Mouse (Mus musculus): ENCODE results near the gene Tac4. TPM values are rescaled to one million over a fixed set of nuclear protein-coding genes. Genes with fewer than 3 reads are reported as not detected.

Gene Tac4
- polyA plus RNA-seq, 1 experiment from 2014 or later, result not detected

DNA sequence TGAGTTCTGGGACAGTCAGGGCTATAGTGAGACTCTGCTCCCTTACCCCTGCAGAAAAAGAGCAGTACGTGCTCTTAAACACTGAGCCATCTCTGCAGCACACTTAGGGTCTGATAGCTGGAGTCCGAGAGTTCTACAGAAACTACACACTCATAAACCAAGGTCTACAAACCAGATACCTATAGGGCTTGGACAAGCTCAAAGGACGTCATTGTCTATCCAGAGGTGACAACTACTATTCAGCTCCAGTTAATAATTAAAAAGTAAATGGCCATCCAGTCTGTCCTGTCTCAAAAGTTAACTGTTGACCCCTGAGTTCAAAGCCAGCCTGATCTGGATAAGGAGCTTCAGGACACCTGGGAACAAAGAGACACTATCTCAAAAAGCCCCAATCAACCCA, 40.4 kb downstream of the Tac4 start:
- H3K27ac ChIP-seq, result peak overlapping the region; percentile 74
- no peak overlapping the region for H3K4me2 ChIP-seq (replicated peaks)
- whole genome bisulfite sequencing, result 79% methylated on average over 3 of the region's 3 CpGs
- ATAC-seq, result peak; percentile 93
- no peak overlapping the region for H3K9ac ChIP-seq
- H3K4me1 ChIP-seq (replicated peaks), result peaks cover 4% of the 10 kb centered on the region; the same call in 1 of the 2 replicates
- H3K27me3 ChIP-seq (replicated peaks), result no peaks in the 10 kb centered on the region
- peaks cover 25% of the 10 kb centered on the region for H3K36me3 ChIP-seq
- H3K4me3 ChIP-seq (replicated peaks), result no peak overlapping the region
- no peaks in the 10 kb centered on the region for H3K9me3 ChIP-seq

DNA sequence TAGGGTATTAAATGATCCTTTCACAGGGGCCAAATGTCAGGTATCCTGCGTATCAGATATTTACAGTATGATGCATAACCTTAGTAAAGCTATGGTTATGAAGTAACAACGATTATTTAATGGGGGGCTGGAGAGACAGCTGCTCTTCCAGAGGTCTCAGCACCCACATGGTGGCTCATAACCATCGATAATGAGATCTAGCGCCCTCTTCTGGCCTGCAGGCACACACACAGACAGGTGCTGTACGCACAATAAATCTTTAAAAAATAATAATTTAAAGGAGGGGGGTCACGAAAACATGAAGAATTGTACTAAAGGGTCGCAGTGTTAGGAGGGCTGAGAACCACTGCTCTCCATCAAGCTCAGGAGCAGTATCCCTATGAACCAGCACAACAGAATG, 44.3 kb downstream of the Tac4 start:
- peaks cover 6% of the 10 kb centered on the region for H3K36me3 ChIP-seq
- ATAC-seq, result no peak
- no peaks in the 10 kb centered on the region for H3K9me3 ChIP-seq
- H3K4me3 ChIP-seq (replicated peaks), result no peak overlapping the region
- 85% methylated on average over 7 of the region's 7 CpGs for WGBS
- no peak overlapping the region for H3K27ac ChIP-seq
- no peak overlapping the region for H3K9ac ChIP-seq
- H3K27me3 ChIP-seq (replicated peaks), result no peaks in the 10 kb centered on the region
- peaks cover 6% of the 10 kb centered on the region; the same call in 1 of the 2 replicates for H3K4me1 ChIP-seq (replicated peaks)
- H3K4me2 ChIP-seq (replicated peaks), result no peak overlapping the region

DNA sequence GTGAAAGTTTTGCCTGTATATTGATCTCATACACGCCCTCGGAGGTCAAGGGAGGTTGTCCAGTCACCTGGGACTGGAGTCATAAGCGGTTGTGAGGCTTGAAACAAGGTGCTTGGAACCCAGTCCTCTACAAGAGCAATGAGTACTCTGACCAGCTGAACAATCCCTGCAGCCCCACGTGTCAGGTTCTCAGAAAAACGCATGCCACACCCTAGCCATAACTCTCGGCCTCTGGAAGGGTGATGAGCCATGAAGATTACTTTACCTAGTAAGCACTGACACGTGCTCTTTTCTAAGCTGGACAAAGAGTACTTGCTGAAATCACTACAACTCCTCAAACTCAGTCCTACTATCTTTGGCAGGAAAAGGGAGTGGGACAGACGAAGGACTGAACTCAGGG, 46.2 kb downstream of the Tac4 start:
- 0 out of 2 replicates have a peak, but pooled peaks have one; percentile 11 for ATAC-seq
- no peaks in the 10 kb centered on the region for H3K27me3 ChIP-seq (replicated peaks)
- no peak overlapping the region for H3K4me3 ChIP-seq (replicated peaks)
- H3K27ac ChIP-seq, result peak overlapping the region; percentile 67; the same call in 1 of the 2 replicates
- peaks cover under 1% of the 10 kb centered on the region; the same call in 1 of the 2 replicates for H3K36me3 ChIP-seq
- peaks cover 9% of the 10 kb centered on the region for H3K4me1 ChIP-seq (replicated peaks)
- H3K4me2 ChIP-seq (replicated peaks), result no peak overlapping the region
- H3K9me3 ChIP-seq, result no peaks in the 10 kb centered on the region
- 64% methylated on average over 8 of the region's 8 CpGs for WGBS
- H3K9ac ChIP-seq, result no peak overlapping the region

DNA sequence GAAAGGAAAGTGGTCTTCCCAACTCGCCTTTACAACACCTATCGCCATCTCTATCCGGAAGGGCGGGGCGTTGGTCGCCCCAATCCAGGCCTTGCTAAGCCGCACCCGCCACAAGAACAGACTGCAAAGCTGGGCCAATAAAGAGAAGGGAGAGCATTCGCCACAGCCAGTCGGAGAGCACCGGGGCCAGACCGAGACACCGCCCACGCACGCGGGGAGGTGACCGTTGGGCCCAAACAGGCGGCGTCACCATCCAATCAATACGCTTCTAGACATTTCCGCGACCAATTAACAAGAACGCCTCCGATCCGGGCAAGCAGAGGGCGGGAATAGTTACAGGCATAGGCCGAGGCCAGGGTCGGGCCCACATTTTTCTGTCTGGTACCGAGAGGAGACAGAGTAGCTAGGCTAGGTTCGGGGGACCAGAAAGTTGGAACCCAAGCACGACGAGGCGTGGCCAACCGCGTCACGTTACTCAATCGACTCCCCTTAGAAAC, 48.2 kb downstream of the Tac4 start:
- no peaks in the 10 kb centered on the region for H3K27me3 ChIP-seq (replicated peaks)
- H3K4me1 ChIP-seq (replicated peaks), result peaks cover 9% of the 10 kb centered on the region
- peak; percentile 96 for ATAC-seq
- no peaks in the 10 kb centered on the region; the same call in 1 of the 2 replicates for H3K36me3 ChIP-seq
- H3K9ac ChIP-seq, result peak overlapping the region; percentile 98
- peak overlapping the region; percentile 83 for H3K4me3 ChIP-seq (replicated peaks)
- H3K4me2 ChIP-seq (replicated peaks), result peak overlapping the region; percentile 69
- H3K9me3 ChIP-seq, result no peaks in the 10 kb centered on the region
- peak overlapping the region; percentile 98 for H3K27ac ChIP-seq
- WGBS, result under 1% methylated on average over 37 of the region's 37 CpGs

DNA sequence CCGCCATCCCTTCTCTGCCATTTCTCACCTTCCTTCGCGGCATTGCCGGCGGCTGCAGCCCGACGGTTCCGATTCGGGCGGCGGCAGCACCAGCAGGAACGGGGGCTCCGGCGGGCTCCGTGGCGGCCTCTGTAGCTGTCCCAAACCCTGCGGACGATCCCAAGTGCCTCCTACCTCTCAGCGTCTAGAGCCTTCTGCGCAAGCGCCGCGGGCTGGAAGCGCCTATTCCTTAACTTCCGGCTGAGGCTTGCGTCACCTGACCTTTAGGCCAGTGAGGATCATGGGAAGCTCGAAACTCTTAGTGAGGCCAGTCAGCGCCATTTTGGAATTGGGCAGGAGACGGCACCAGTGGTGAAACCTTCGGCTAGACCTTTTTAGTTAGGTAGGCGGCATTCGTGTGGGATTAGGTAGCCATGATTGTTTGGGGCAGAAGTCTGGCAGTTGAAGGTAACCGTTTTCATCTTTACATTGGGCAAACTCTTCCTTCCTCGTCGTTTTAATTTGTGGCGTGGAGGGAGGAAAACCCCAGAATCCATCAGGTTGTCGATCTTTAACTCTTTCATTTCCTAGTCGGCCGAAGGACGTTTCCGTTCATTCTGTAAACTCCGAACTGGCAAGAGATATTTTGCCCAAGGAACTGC, 48.8 kb downstream of the Tac4 start, which contains the start of gene Kat7:
TSS of gene Kat7 (minus strand) at position 240 of the 641 bp plus-strand sequence.
- H3K9me3 ChIP-seq, result no peaks in the 10 kb centered on the region
- H3K9ac ChIP-seq, result peak within 1 kb of the TSS; percentile 98
- H3K27ac ChIP-seq, result peak within 1 kb of the TSS; percentile 98
- ATAC-seq, result peak; percentile 94
- WGBS, result under 1% methylated on average over 42 of the region's 42 CpGs
- H3K27me3 ChIP-seq (replicated peaks), result no peaks in the 10 kb centered on the region
- peak within 1 kb of the TSS; percentile 69 for H3K4me2 ChIP-seq (replicated peaks)
- peak within 1 kb of the TSS; percentile 83 for H3K4me3 ChIP-seq (replicated peaks)
- H3K36me3 ChIP-seq, result no peaks in the 10 kb centered on the region
- peaks cover 9% of the 10 kb centered on the region for H3K4me1 ChIP-seq (replicated peaks)

DNA sequence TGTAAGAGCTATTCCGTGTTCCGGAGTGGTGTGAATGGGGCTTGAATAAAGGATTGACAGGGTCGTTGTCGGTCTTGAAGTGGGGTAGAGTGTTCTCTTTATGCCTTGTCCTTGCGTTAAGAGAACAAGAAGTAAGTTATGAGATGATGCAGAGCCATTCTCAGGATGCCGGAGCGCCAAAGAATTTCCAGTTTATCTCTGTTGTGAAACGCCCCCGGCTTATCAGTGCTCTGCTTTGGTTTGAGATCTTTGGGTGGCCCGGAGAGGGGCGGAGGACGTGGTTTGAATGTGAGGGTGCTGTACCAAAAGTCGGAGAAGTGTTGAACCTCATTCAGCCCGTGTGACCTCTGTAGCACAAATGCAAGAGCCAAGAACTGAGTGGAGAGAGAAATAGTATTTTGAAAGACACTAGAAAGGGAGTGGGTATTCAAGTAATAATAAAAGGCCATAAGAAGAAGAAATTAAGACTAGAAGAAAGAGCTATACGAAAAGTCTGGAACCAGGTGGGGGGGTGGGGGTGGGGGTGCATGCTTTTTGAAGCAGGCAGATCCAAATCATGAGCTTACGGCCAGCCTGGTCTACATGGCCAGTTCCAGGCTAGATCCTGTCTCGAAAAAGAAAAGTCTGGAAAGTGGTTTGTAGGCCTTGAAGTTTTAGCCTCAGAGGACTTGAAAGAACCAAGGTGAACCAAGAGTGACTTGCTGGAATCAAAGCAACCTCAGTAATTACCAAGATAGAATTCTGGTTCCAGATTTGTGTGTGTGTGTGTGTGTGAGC, 49.5 kb downstream of the Tac4 start:
- H3K4me1 ChIP-seq (replicated peaks), result peaks cover 9% of the 10 kb centered on the region
- H3K27ac ChIP-seq, result peak overlapping the region; percentile 85
- peak overlapping the region; percentile 51 for H3K4me2 ChIP-seq (replicated peaks)
- no peaks in the 10 kb centered on the region for H3K9me3 ChIP-seq
- peak overlapping the region; percentile 83 for H3K4me3 ChIP-seq (replicated peaks)
- WGBS, result 4% methylated on average over 17 of the region's 17 CpGs
- H3K36me3 ChIP-seq, result no peaks in the 10 kb centered on the region
- peak overlapping the region; percentile 64 for H3K9ac ChIP-seq
- no peaks in the 10 kb centered on the region for H3K27me3 ChIP-seq (replicated peaks)
- ATAC-seq, result peak; percentile 0; the same call in 1 of the 2 replicates

DNA sequence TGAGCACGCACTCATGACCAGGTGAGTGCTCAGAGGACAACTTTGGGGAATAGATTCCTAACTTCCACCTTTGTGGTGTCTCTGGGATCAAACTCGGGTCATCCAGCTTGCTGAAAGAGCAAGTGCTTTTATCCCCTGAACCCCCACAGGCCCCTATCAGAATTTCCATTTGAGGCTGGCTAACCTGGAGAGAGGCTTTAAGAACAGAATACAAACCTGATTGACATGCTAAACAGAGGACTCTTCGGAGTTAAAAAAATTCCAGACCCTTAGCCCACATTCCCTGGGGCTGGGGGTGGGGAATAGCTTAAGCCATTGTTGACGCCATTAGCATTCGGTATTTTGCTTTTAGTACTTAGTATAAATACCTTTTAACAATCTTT, 50.1 kb downstream of the Tac4 start:
- WGBS, result 34% methylated on average over 5 of the region's 5 CpGs
- Histone ChIP-seq H3K27me3 (replicated peaks) (no peaks in the 10 kb centered on the region), H3K27ac (no peak overlapping the region)

DNA sequence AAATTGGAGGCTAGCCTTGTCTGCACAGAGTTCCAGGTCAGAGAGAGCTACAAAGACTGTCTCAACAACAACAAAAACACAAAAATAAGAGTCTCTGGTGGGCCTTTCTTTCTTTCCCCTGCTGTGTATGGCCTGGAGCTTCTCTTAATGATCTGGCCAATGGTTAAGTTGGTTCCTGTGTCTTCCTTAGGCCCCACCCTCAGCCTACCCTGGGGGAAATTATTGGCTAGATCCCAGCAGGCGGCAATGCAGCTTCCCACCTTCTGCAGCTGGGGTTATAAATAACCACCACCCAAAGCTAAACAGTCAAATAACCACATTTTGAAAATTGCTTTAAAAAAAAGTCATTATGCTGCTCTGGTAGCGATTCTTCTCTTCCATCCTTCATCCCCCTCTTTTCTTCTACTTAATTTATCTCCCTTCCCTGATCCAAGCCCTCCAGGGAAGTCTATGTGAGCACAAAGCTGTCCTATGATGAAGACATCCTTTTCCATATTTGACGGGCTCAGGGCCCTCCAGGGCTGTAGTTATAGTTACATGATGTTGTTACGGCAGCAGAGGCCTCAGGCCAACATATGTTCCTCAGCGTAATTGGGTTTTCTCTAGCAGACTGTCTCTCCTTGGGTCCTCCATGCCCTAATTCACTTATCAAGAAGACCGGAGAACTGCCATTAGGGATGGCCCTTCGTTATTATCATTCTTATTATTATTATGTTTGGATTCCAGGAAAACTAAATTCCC, 54.1 kb downstream of the Tac4 start:
- peaks cover 6% of the 10 kb centered on the region for H3K4me1 ChIP-seq (replicated peaks)
- WGBS, result 68% methylated on average over 7 of the region's 7 CpGs

More for the DNA sequence above, 50.1 kb downstream of the Tac4 start:
- Histone ChIP-seq H3K4me1 (replicated peaks) (peaks cover 9% of the 10 kb centered on the region), H3K36me3 (no peaks in the 10 kb centered on the region), H3K4me3 (replicated peaks) (no peak overlapping the region), H3K9ac (no peak overlapping the region), H3K9me3 (no peaks in the 10 kb centered on the region), H3K4me2 (replicated peaks) (peak overlapping the region; percentile 51)
- no peak for ATAC-seq

DNA sequence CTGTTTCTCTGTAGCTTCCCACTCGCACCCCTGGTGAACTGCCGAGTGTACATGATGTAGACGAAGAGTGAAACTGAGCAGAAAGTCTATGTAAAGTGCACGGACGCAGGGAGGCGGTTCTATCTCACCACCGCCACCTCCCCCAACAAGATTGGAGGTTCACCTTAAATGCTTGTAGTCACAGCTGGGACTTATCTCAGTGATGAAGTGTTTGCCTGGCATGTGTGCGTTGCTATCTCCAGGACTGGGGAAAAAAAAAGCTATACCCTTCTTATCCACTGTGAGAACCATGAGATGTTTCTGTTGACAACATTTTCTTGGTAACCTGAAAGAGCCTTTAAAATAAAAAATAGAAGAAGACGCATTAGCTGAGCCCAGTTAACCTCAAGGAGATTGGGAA, 56.8 kb downstream of the Tac4 start:
- H3K9me3 ChIP-seq, result no peaks in the 10 kb centered on the region
- H3K36me3 ChIP-seq, result no peaks in the 10 kb centered on the region
- no peak overlapping the region for H3K27ac ChIP-seq
- whole genome bisulfite sequencing, result 63% methylated on average over 9 of the region's 9 CpGs
- no peaks in the 10 kb centered on the region for H3K4me1 ChIP-seq (replicated peaks)
- H3K27me3 ChIP-seq (replicated peaks), result no peaks in the 10 kb centered on the region
- H3K9ac ChIP-seq, result no peak overlapping the region
- H3K4me3 ChIP-seq (replicated peaks), result no peak overlapping the region
- no peak for ATAC-seq
- H3K4me2 ChIP-seq (replicated peaks), result no peak overlapping the region

More for the DNA sequence above, 54.1 kb downstream of the Tac4 start:
- Histone ChIP-seq H3K9me3 (no peaks in the 10 kb centered on the region), H3K9ac (no peak overlapping the region), H3K4me2 (replicated peaks) (no peak overlapping the region), H3K4me3 (replicated peaks) (no peak overlapping the region), H3K27ac (no peak overlapping the region), H3K36me3 (no peaks in the 10 kb centered on the region), H3K27me3 (replicated peaks) (no peaks in the 10 kb centered on the region)
- ATAC-seq, result no peak

Other genes with a start within 250 kb of the Tac4 start
- gene Pdk2, start 220.2 kb upstream of the Tac4 start, polyA plus RNA-seq (2015; fragmentation: Nextera tagmentation; extraction: Ambion mirVana), result 30.8 and 31.2 TPM in 2 replicates
- 32.8 and 35.6 TPM in 2 replicates for gene Itga3, start 184.7 kb upstream of the Tac4 start, polyA plus RNA-seq (2015; fragmentation: Nextera tagmentation; extraction: Ambion mirVana)
- 0.60 and 0.88 TPM in 2 replicates for gene Dlx3, start 141.4 kb upstream of the Tac4 start, polyA plus RNA-seq (2015; fragmentation: Nextera tagmentation; extraction: Ambion mirVana)
- gene Dlx4, start 115.3 kb upstream of the Tac4 start, polyA plus RNA-seq (2015; fragmentation: Nextera tagmentation; extraction: Ambion mirVana), result 0.10 and 0.16 TPM in 2 replicates
- gene Kat7, start 48.7 kb downstream of the Tac4 start, polyA plus RNA-seq (2015; fragmentation: Nextera tagmentation; extraction: Ambion mirVana), result 67.3 and 68.7 TPM in 2 replicates
- 9.6 and 10.7 TPM in 2 replicates for gene Fam117a, start 75.5 kb downstream of the Tac4 start, polyA plus RNA-seq (2015; fragmentation: Nextera tagmentation; extraction: Ambion mirVana)
- 103 and 108 TPM in 2 replicates for gene Slc35b1, start 123.2 kb downstream of the Tac4 start, polyA plus RNA-seq (2015; fragmentation: Nextera tagmentation; extraction: Ambion mirVana)
- 127 and 130 TPM in 2 replicates for gene Spop, start 152.6 kb downstream of the Tac4 start, polyA plus RNA-seq (2015; fragmentation: Nextera tagmentation; extraction: Ambion mirVana)

Data from intestine, embryonic 15.5 days (tissue).